Mouse (Mus musculus): ENCODE measurements at regions not wholly inside any gene's neighbourhood (a gene's known extent, or its start where the extent isn't known, plus 50 kb on each side); places are given as distances from the start of the nearest gene placed in this dataset.

- no peak overlapping the region for H3K4me2 ChIP-seq (ENCODE audit: low read depth, low read length)
- H3K36me3 ChIP-seq (ENCODE audit: control insufficient read depth, insufficient read depth, low read length), result no peaks in the 10 kb centered on the region
- H3K9me3 ChIP-seq (ENCODE audit: control insufficient read depth, low read length), result no peaks in the 10 kb centered on the region
- H3K27me3 ChIP-seq (ENCODE audit: control insufficient read depth, insufficient read depth, low read length), result no peaks in the 10 kb centered on the region
- H3K4me1 ChIP-seq (ENCODE audit: control insufficient read depth, insufficient read depth, low read length), result peaks cover 23% of the 10 kb centered on the region
- H3K9ac ChIP-seq (replicated peaks; ENCODE audit: low read depth, low read length), result no peak overlapping the region
- no peak overlapping the region for H3K4me3 ChIP-seq (ENCODE audit: low read depth, low read length)
- 31% methylated on average over 7 of the region's 7 CpGs for WGBS
- no peak for ATAC-seq (ENCODE audit: low read depth)
- no peak overlapping the region for H3K27ac ChIP-seq (ENCODE audit: low read depth, low read length)
Observed at GRCm38 (mm10) chr3:21937281-21938035, 139.0 kb upstream of the Tbl1xr1 start.

- peaks cover 23% of the 10 kb centered on the region for H3K4me1 ChIP-seq (ENCODE audit: control insufficient read depth, insufficient read depth, low read length)
- no peak overlapping the region for H3K4me3 ChIP-seq (ENCODE audit: low read depth, low read length)
- H3K27ac ChIP-seq (ENCODE audit: low read depth, low read length), result no peak overlapping the region
- H3K9me3 ChIP-seq (ENCODE audit: control insufficient read depth, low read length), result no peaks in the 10 kb centered on the region
- no peak overlapping the region for H3K9ac ChIP-seq (replicated peaks; ENCODE audit: low read depth, low read length)
- no peak for ATAC-seq (ENCODE audit: low read depth)
- H3K36me3 ChIP-seq (ENCODE audit: control insufficient read depth, insufficient read depth, low read length), result no peaks in the 10 kb centered on the region
- H3K27me3 ChIP-seq (ENCODE audit: control insufficient read depth, insufficient read depth, low read length), result no peaks in the 10 kb centered on the region
- 52% methylated on average over 11 of the region's 11 CpGs for WGBS
- no peak overlapping the region for H3K4me2 ChIP-seq (ENCODE audit: low read depth, low read length)
Observed at GRCm38 (mm10) chr3:21938071-21938848, 138.2 kb upstream of the Tbl1xr1 start.

GRCm38 (mm10) chr3:21939738-21940137, 136.7 kb upstream of the Tbl1xr1 start:
- no peak overlapping the region for H3K4me3 ChIP-seq (ENCODE audit: low read depth, low read length)
- H3K9ac ChIP-seq (replicated peaks; ENCODE audit: low read depth, low read length), result no peak overlapping the region
- H3K4me1 ChIP-seq (ENCODE audit: control insufficient read depth, insufficient read depth, low read length), result peaks cover 16% of the 10 kb centered on the region
- no peak for ATAC-seq (ENCODE audit: low read depth)
- no peak overlapping the region for H3K4me2 ChIP-seq (ENCODE audit: low read depth, low read length)
- no peak overlapping the region for H3K27ac ChIP-seq (ENCODE audit: low read depth, low read length)
- no peaks in the 10 kb centered on the region for H3K9me3 ChIP-seq (ENCODE audit: control insufficient read depth, low read length)
- no peaks in the 10 kb centered on the region for H3K36me3 ChIP-seq (ENCODE audit: control insufficient read depth, insufficient read depth, low read length)
- 98% methylated on average over 6 of the region's 6 CpGs for WGBS
- no peaks in the 10 kb centered on the region for H3K27me3 ChIP-seq (ENCODE audit: control insufficient read depth, insufficient read depth, low read length)

- no peak for ATAC-seq (ENCODE audit: low read depth)
- no peaks in the 10 kb centered on the region for H3K36me3 ChIP-seq (ENCODE audit: control insufficient read depth, insufficient read depth, low read length)
- no peaks in the 10 kb centered on the region for H3K9me3 ChIP-seq (ENCODE audit: control insufficient read depth, low read length)
- H3K9ac ChIP-seq (replicated peaks; ENCODE audit: low read depth, low read length), result no peak overlapping the region
- no peak overlapping the region for H3K27ac ChIP-seq (ENCODE audit: low read depth, low read length)
- H3K4me2 ChIP-seq (ENCODE audit: low read depth, low read length), result no peak overlapping the region
- 84% methylated on average over 2 of the region's 2 CpGs for WGBS
- H3K4me3 ChIP-seq (ENCODE audit: low read depth, low read length), result no peak overlapping the region
- no peaks in the 10 kb centered on the region for H3K27me3 ChIP-seq (ENCODE audit: control insufficient read depth, insufficient read depth, low read length)
- peaks cover 5% of the 10 kb centered on the region for H3K4me1 ChIP-seq (ENCODE audit: control insufficient read depth, insufficient read depth, low read length)
Observed at GRCm38 (mm10) chr3:21941596-21941995, 134.9 kb upstream of the Tbl1xr1 start.

- Histone ChIP-seq H3K4me3 (ENCODE audit: low read depth, low read length) (no peak overlapping the region), H3K9me3 (ENCODE audit: control insufficient read depth, low read length) (no peaks in the 10 kb centered on the region), H3K27ac (ENCODE audit: low read depth, low read length) (no peak overlapping the region), H3K4me1 (ENCODE audit: control insufficient read depth, insufficient read depth, low read length) (peaks cover 3% of the 10 kb centered on the region; the same call in 1 of the 2 replicates), H3K9ac (replicated peaks; ENCODE audit: low read depth, low read length) (no peak overlapping the region), H3K4me2 (ENCODE audit: low read depth, low read length) (no peak overlapping the region), H3K36me3 (ENCODE audit: control insufficient read depth, insufficient read depth, low read length) (no peaks in the 10 kb centered on the region), H3K27me3 (ENCODE audit: control insufficient read depth, insufficient read depth, low read length) (no peaks in the 10 kb centered on the region)
- ATAC-seq (ENCODE audit: low read depth), result no peak
- WGBS, result 97% methylated on average over 1 of the region's 1 CpGs
Observed at GRCm38 (mm10) chr3:21942912-21943311, 133.5 kb upstream of the Tbl1xr1 start.

- Histone ChIP-seq H3K9ac (replicated peaks; ENCODE audit: low read depth, low read length) (no peak overlapping the region), H3K9me3 (ENCODE audit: control insufficient read depth, low read length) (no peaks in the 10 kb centered on the region), H3K4me2 (ENCODE audit: low read depth, low read length) (no peak overlapping the region), H3K4me3 (ENCODE audit: low read depth, low read length) (no peak overlapping the region), H3K4me1 (ENCODE audit: control insufficient read depth, insufficient read depth, low read length) (peaks cover 3% of the 10 kb centered on the region; the same call in 1 of the 2 replicates), H3K36me3 (ENCODE audit: control insufficient read depth, insufficient read depth, low read length) (no peaks in the 10 kb centered on the region), H3K27ac (ENCODE audit: low read depth, low read length) (no peak overlapping the region), H3K27me3 (ENCODE audit: control insufficient read depth, insufficient read depth, low read length) (no peaks in the 10 kb centered on the region)
- 62% methylated on average over 4 of the region's 4 CpGs for WGBS
- ATAC-seq (ENCODE audit: low read depth), result no peak
Observed at GRCm38 (mm10) chr3:21945775-21946174, 130.7 kb upstream of the Tbl1xr1 start.

GRCm38 (mm10) chr3:21947320-21948073, 129.0 kb upstream of the Tbl1xr1 start:
- Histone ChIP-seq H3K4me1 (ENCODE audit: control insufficient read depth, insufficient read depth, low read length) (peaks cover 3% of the 10 kb centered on the region; the same call in 1 of the 2 replicates), H3K9me3 (ENCODE audit: control insufficient read depth, low read length) (no peaks in the 10 kb centered on the region), H3K4me3 (ENCODE audit: low read depth, low read length) (no peak overlapping the region), H3K4me2 (ENCODE audit: low read depth, low read length) (no peak overlapping the region), H3K27me3 (ENCODE audit: control insufficient read depth, insufficient read depth, low read length) (no peaks in the 10 kb centered on the region), H3K36me3 (ENCODE audit: control insufficient read depth, insufficient read depth, low read length) (no peaks in the 10 kb centered on the region), H3K9ac (replicated peaks; ENCODE audit: low read depth, low read length) (no peak overlapping the region), H3K27ac (ENCODE audit: low read depth, low read length) (no peak overlapping the region)
- ATAC-seq (ENCODE audit: low read depth), result peak; percentile 67
- WGBS, result 8% methylated on average over 3 of the region's 3 CpGs

- H3K4me3 ChIP-seq (ENCODE audit: low read depth, low read length), result no peak overlapping the region
- WGBS, result 51% methylated on average over 4 of the region's 4 CpGs
- H3K4me1 ChIP-seq (ENCODE audit: control insufficient read depth, insufficient read depth, low read length), result peaks cover 3% of the 10 kb centered on the region; the same call in 1 of the 2 replicates
- H3K36me3 ChIP-seq (ENCODE audit: control insufficient read depth, insufficient read depth, low read length), result no peaks in the 10 kb centered on the region
- no peak overlapping the region for H3K27ac ChIP-seq (ENCODE audit: low read depth, low read length)
- peak; percentile 49 for ATAC-seq (ENCODE audit: low read depth)
- no peaks in the 10 kb centered on the region for H3K9me3 ChIP-seq (ENCODE audit: control insufficient read depth, low read length)
- no peak overlapping the region for H3K9ac ChIP-seq (replicated peaks; ENCODE audit: low read depth, low read length)
- no peaks in the 10 kb centered on the region for H3K27me3 ChIP-seq (ENCODE audit: control insufficient read depth, insufficient read depth, low read length)
- no peak overlapping the region for H3K4me2 ChIP-seq (ENCODE audit: low read depth, low read length)
Observed at GRCm38 (mm10) chr3:21948074-21948659, 128.3 kb upstream of the Tbl1xr1 start.

Data from neural tube, embryonic 14.5 days (tissue).